Mouse (Mus musculus) CD4-positive helper T cell, adult 2 months (primary cell): ENCODE results near the gene Cstb.
A peak's percentile ranks its signal among the peaks of the same experiment; 100 is the strongest.
"Not testable (repeated sequence)": the region's sequence is repeated elsewhere in the genome, so short reads cannot be mapped to it uniquely, and the experiment has no call there.

Experiments
- DNase-seq: peaks from one replicate; pipeline ENCODE4 v3.0.0-alpha.2; 2012; ENCODE audit warnings: low read depth, missing footprints, low spot score

Cstb gene

DNA sequence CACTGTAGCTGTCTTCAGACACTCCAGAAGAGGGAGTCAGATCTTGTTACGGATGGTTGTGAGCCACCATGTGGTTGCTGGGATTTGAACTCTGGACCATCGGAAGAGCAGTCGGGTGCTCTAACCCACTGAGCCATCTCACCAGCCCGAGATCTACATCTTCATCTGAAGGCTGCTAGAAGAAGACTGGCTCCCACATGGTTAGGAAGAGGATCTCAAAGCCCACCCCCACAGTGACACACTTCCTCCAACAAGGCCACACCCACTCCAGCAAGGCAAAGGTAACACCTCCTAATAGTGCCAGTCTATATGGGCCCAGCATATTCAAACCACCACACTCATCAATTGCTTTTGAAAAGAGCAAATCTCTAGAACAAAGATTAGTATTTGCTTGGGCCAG, 10.5 kb upstream of the Cstb start:
- DNase-seq, result not testable (repeated sequence)

- no peak for DNase-seq
Observed at GRCm38 (mm10) chr10:78417888-78418287, 7.6 kb upstream of the Cstb start.

GRCm38 (mm10) chr10:78418791-78419190, 6.7 kb upstream of the Cstb start:
- no peak for DNase-seq

DNA sequence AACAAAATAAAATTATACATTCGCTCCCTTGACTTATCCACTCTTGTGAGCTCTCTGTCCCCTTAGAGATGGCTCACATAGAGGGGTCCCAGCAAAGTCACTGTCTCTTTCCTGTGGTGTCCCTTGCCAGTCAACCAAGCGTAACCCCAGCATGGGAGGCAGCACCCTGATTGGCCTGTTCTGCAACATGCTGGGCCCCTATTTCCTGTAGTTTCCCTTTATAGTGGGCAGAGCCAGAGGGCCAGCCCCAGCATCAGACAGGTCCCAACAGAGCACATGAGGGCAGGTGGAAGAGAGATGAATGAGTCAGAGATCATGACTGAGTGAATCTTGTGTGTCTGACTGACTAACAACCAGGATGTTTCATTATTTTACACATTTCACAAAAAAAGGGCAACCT, 4.5 kb upstream of the Cstb start:
- peak; percentile 33 for DNase-seq

DNA sequence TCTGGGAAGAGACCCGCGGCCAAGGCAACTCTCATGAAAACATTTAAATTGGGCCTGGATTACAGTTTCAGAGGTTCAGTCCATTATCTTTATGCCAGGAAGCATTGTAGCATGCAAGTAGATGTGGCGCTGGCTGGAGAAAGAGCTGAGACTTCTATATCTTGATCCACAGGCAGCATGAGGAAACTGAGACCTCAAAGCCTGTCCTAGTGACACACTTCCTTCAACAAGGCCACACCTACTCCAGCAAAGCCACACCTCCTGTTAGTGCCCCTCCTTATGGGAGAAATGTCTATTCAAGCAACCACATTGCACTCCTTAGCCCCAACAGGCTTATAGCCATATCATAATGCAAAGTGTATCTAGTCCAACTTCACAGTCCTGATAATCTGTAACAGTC, 2.9 kb upstream of the Cstb start:
- DNase-seq, result no peak

GRCm38 (mm10) chr10:78426117-78426735, 757 bp downstream of the Cstb start:
- no peak for DNase-seq

DNA sequence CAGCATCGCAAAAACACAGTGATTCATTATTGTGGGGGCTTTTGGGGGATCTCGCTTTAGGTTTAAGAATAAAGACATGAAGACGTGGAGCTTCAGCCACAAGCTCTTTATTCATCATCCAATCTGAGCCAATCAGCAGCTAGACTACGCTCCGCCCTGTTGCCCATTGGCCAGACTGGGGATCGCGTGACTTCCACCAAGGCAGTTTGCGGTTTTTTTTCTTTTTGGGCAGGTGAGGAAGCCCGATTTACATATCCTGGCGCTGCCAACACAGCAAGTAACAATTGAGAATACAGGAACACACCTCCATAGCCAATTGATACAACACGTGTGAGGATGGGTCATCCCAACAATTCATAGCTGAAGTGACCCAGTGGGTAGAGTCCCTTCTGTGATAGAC, 2.6 kb downstream of the Cstb start:
- DNase-seq, result no peak

- no peak for DNase-seq
Observed at GRCm38 (mm10) chr10:78429180-78429579, 3.7 kb downstream of the Cstb start.

- DNase-seq, result no peak
Observed at GRCm38 (mm10) chr10:78429776-78430175, 4.3 kb downstream of the Cstb start.

GRCm38 (mm10) chr10:78432853-78433252, 7.4 kb downstream of the Cstb start:
- DNase-seq, result no peak

GRCm38 (mm10) chr10:78438094-78438493, 12.6 kb downstream of the Cstb start:
- DNase-seq, result peak; percentile 69

GRCm38 (mm10) chr10:78439550-78439949, 14.1 kb downstream of the Cstb start:
- DNase-seq, result peak; percentile 34

DNA sequence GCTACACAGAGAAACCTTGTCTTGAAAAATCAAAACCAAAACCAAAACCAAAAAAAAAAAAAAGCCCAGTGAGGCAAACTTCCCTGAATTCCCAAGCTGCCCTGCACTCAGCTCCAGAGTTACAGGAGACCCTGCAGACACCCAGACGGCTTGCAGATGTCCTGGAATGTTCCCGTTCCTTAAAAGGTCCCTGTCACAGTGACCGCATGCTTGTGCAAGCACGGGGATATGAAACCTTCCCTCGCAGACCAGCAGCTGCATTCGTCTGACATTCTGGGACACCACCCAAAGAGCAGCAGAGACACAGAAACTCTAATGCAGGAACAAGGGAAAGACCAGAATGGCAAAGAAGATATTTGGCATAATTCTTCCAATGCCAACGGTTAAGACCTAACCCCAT, 14.5 kb downstream of the Cstb start:
- DNase-seq, result no peak

DNA sequence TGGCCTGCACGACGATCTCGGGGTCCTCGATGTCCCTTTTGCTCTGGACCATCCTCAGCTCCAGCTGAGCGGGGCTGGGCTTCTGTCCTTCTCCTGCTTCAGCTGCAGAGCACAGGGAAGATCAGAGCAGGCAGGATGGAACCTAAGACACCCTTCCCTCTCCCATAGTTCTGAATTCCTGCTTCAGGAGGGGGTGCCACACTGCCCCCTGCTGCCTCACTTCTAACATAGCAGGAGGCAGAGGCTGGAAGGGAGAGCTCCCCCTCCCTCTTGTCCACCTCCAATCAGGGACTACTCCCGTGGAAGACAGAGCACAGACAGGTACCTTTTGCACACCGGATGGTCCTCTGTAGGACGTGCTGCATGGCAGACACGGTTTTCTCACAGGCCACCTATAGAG, 15.3 kb downstream of the Cstb start:
- DNase-seq, result peak; percentile 28

DNA sequence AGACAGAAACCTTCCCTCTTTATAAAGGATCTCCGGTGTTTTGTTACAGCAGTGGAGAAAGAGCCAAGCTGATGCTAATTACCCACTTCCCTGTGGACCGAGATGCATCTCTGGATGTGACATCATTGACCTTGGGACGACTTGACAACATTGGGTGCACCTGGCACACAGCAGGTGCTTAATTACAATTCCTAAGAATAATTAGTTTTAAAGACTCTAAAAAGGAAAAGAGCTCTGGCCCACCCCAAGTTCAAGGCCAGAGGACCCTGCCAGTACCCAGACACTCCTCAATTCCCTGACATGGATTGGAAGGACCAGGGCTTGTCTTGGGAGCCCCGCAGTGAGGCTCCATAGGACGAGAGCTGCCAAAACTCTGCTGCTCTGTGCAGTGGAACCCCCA, 16.1 kb downstream of the Cstb start:
- DNase-seq, result no peak

- no peak for DNase-seq
Observed at GRCm38 (mm10) chr10:78442292-78442691, 16.8 kb downstream of the Cstb start.

DNA sequence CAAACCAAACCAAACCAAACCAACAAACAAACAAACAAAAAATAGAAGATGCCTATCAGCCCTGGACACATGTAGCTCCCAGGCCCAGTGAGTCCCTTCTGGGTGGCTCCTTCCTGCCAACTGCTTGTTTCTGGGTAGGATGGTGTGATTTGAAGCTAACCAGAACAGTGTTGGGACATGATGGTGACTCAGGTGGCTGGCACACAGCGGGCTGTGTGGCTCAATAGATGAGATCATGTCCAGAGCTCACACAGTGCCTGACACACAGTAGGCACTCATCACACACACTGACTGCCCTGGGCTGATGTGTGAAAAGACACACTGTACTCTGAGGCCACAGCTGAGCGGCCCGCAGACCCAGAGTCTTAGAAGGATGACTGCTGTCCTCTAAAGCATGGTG, 20.7 kb downstream of the Cstb start:
- DNase-seq, result no peak

DNA sequence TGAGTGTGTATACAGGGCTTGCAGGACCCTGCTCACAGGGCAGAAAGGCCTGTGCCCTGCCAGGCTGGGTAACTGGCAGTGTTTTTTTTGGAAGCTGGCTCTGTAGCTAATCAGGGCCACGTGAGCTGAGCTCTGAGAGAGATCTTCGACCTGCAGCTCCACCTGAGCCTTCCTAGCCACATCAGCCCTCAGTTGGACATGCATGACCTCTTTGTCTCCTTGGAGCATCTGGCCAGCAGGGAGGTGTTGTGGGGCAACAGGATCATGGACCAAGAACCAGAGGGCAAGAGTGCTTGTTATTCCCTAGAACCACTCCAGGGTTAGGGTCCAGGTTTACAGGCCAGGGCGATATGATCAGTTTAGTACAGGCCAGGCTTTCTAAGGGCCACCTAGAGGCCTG, 21.9 kb downstream of the Cstb start:
- DNase-seq, result no peak

DNA sequence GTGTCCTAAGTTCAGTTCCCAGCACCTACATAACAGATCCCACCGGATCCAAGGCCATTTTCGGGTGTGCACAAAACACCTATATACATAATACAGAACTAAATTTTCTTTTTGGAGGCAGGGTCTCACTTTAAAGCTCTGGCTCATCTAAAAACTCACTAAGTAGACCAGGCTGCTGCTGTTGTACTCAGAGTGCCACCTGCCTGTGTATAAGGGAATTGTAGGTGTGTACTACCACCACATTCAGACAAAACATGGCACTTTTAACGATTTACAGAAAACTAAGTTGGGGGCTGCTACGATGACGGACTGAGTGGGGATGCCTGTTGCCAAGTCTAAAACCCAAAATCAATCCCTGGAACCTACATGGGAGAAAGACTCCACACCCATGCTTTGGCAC, 25.3 kb downstream of the Cstb start:
- no peak for DNase-seq

- no peak for DNase-seq
Observed at GRCm38 (mm10) chr10:78452641-78453040, 27.2 kb downstream of the Cstb start.

- DNase-seq, result no peak
Observed at GRCm38 (mm10) chr10:78456696-78457095, 31.2 kb downstream of the Cstb start.

- DNase-seq, result peak; percentile 88
Observed at GRCm38 (mm10) chr10:78457495-78458347, 32.3 kb downstream of the Cstb start.
